Mouse (Mus musculus): Measurements from ENCODE around the gene Rab7b. TPM values are rescaled to one million over a fixed set of nuclear protein-coding genes. Genes with fewer than 3 reads are reported as not detected.

Rab7b gene
- polyA plus RNA-seq, 1 experiment: 5.1 TPM

GRCm38 (mm10) chr1:131730639-131731437 is 42.3 kb downstream of the Rab7b start:
- H3K27ac ChIP-seq (ENCODE audit: insufficient read depth, low read length): no peak overlapping the region
- no peaks in the 10 kb centered on the region for H3K4me1 ChIP-seq (ENCODE audit: control insufficient read depth, insufficient read depth, low read length)
- TF ChIP-seq POLR2A (IDR thresholded peaks at IDR 0.05; ENCODE audit: extremely low read depth, insufficient read depth, low read length) (no peak), CTCF (IDR thresholded peaks at IDR 0.05; ENCODE audit: extremely low read depth, insufficient read depth, low read length) (no peak)
- H3K4me3 ChIP-seq (ENCODE audit: insufficient read depth, low read length): no peak overlapping the region

GRCm38 (mm10) chr1:131733474-131734180 is 45.1 kb downstream of the Rab7b start:
- TF ChIP-seq POLR2A (IDR thresholded peaks at IDR 0.05; ENCODE audit: extremely low read depth, insufficient read depth, low read length): no peak
- no peak for TF ChIP-seq CTCF (IDR thresholded peaks at IDR 0.05; ENCODE audit: extremely low read depth, insufficient read depth, low read length)
- Histone ChIP-seq H3K4me3 (ENCODE audit: insufficient read depth, low read length) (no peak overlapping the region), H3K4me1 (ENCODE audit: control insufficient read depth, insufficient read depth, low read length) (no peaks in the 10 kb centered on the region)

GRCm38 (mm10) chr1:131734657-131735273 is 46.3 kb downstream of the Rab7b start:
- Histone ChIP-seq H3K4me3 (ENCODE audit: insufficient read depth, low read length) (no peak overlapping the region), H3K4me1 (ENCODE audit: control insufficient read depth, insufficient read depth, low read length) (no peaks in the 10 kb centered on the region)
- TF ChIP-seq CTCF (IDR thresholded peaks at IDR 0.05; ENCODE audit: extremely low read depth, insufficient read depth, low read length) (no peak), POLR2A (IDR thresholded peaks at IDR 0.05; ENCODE audit: extremely low read depth, insufficient read depth, low read length) (no peak)

More at GRCm38 (mm10) chr1:131733474-131734180, 45.1 kb downstream of the Rab7b start:
- no peak overlapping the region for H3K27ac ChIP-seq (ENCODE audit: insufficient read depth, low read length)

GRCm38 (mm10) chr1:131736494-131736893 is 48.0 kb downstream of the Rab7b start:
- Histone ChIP-seq H3K4me3 (ENCODE audit: insufficient read depth, low read length) (no peak overlapping the region), H3K4me1 (ENCODE audit: control insufficient read depth, insufficient read depth, low read length) (no peaks in the 10 kb centered on the region), H3K27ac (ENCODE audit: insufficient read depth, low read length) (no peak overlapping the region)
- TF ChIP-seq POLR2A (IDR thresholded peaks at IDR 0.05; ENCODE audit: extremely low read depth, insufficient read depth, low read length): no peak
- TF ChIP-seq CTCF (IDR thresholded peaks at IDR 0.05; ENCODE audit: extremely low read depth, insufficient read depth, low read length): no peak

More at GRCm38 (mm10) chr1:131734657-131735273, 46.3 kb downstream of the Rab7b start:
- no peak overlapping the region for H3K27ac ChIP-seq (ENCODE audit: insufficient read depth, low read length)

GRCm38 (mm10) chr1:131737269-131737668 is 48.8 kb downstream of the Rab7b start:
- Histone ChIP-seq H3K27ac (ENCODE audit: insufficient read depth, low read length) (no peak overlapping the region), H3K4me1 (ENCODE audit: control insufficient read depth, insufficient read depth, low read length) (no peaks in the 10 kb centered on the region), H3K4me3 (ENCODE audit: insufficient read depth, low read length) (no peak overlapping the region)
- TF ChIP-seq CTCF (IDR thresholded peaks at IDR 0.05; ENCODE audit: extremely low read depth, insufficient read depth, low read length): no peak
- TF ChIP-seq POLR2A (IDR thresholded peaks at IDR 0.05; ENCODE audit: extremely low read depth, insufficient read depth, low read length): no peak

- Histone ChIP-seq H3K4me3 (ENCODE audit: insufficient read depth, low read length) (no peak overlapping the region), H3K4me1 (ENCODE audit: control insufficient read depth, insufficient read depth, low read length) (no peaks in the 10 kb centered on the region), H3K27ac (ENCODE audit: insufficient read depth, low read length) (no peak overlapping the region)
- no peak for TF ChIP-seq POLR2A (IDR thresholded peaks at IDR 0.05; ENCODE audit: extremely low read depth, insufficient read depth, low read length)
- TF ChIP-seq CTCF (IDR thresholded peaks at IDR 0.05; ENCODE audit: extremely low read depth, insufficient read depth, low read length): no peak
These were observed 50.3 kb downstream of the Rab7b start for GRCm38 (mm10) chr1:131738760-131739159.

GRCm38 (mm10) chr1:131739481-131740160 is 51.1 kb downstream of the Rab7b start:
- no peak overlapping the region for H3K4me3 ChIP-seq (ENCODE audit: insufficient read depth, low read length)
- no peaks in the 10 kb centered on the region for H3K4me1 ChIP-seq (ENCODE audit: control insufficient read depth, insufficient read depth, low read length)
- no peak for TF ChIP-seq CTCF (IDR thresholded peaks at IDR 0.05; ENCODE audit: extremely low read depth, insufficient read depth, low read length)
- no peak for TF ChIP-seq POLR2A (IDR thresholded peaks at IDR 0.05; ENCODE audit: extremely low read depth, insufficient read depth, low read length)
- H3K27ac ChIP-seq (ENCODE audit: insufficient read depth, low read length): no peak overlapping the region

GRCm38 (mm10) chr1:131743868-131744464 is 55.5 kb downstream of the Rab7b start, which contains the start of gene Slc26a9:
Gene Slc26a9, plus strand, starts transcription at chr1:131744022.
- TF ChIP-seq POLR2A (IDR thresholded peaks at IDR 0.05; ENCODE audit: extremely low read depth, insufficient read depth, low read length) (no peak), CTCF (IDR thresholded peaks at IDR 0.05; ENCODE audit: extremely low read depth, insufficient read depth, low read length) (no peak)
- H3K4me3 ChIP-seq (ENCODE audit: insufficient read depth, low read length): no peak within 1 kb of the TSS
- H3K4me1 ChIP-seq (ENCODE audit: control insufficient read depth, insufficient read depth, low read length): no peaks in the 10 kb centered on the region
- no peak within 1 kb of the TSS for H3K27ac ChIP-seq (ENCODE audit: insufficient read depth, low read length)

GRCm38 (mm10) chr1:131745391-131745790 is 56.9 kb downstream of the Rab7b start:
- TF ChIP-seq POLR2A (IDR thresholded peaks at IDR 0.05; ENCODE audit: extremely low read depth, insufficient read depth, low read length) (no peak), CTCF (IDR thresholded peaks at IDR 0.05; ENCODE audit: extremely low read depth, insufficient read depth, low read length) (no peak)
- Histone ChIP-seq H3K27ac (ENCODE audit: insufficient read depth, low read length) (no peak overlapping the region), H3K4me1 (ENCODE audit: control insufficient read depth, insufficient read depth, low read length) (no peaks in the 10 kb centered on the region), H3K4me3 (ENCODE audit: insufficient read depth, low read length) (no peak overlapping the region)
